7 mouse cellular contexts compared by ENCODE assay signal in the genomic region with DNA sequence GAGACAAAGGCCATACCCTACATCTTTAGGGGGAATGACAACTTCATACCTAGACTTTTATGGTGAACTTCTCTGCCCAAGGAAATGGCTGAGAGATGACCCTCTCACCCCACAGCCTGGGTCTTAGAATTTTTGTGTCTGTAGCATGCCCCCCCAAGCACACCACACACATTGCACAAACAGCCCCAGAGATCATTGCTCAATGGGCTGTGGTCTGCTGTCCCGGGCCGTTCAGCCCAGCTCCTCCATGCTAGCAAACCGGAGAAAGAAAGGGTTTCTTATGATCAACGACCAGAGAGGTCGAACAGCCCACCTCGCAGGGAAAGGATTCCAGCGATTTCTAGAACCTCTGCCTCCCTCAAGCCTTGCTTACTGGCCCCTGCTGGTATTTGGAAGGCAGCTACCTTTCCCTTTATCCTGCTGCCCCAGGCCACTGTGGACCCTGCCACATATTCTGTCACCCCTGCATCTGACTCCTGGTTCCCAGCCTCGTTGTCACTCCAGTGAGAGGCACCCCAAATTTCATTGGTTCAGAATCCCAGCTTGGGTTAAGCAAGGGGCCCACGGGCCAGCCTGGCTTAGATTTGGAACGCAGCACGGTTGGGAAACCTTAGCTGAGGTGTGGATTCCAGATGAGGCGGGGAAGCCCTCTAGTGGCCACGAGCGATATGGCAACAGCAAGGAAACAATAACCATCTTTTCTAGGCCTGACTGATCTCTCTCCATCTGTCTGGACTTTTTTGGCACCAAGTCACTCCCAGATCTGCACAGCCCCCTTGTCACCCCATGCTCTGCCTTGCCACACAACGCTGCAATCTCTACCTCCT. TPM values are rescaled to one million over a fixed set of nuclear protein-coding genes. Genes with fewer than 3 reads are reported as not detected.
DNase-seq lines count a peak whose midpoint lies in the region; ATAC-seq and TF ChIP-seq lines count a peak whose summit lies in the region.

No protein-coding gene starts in this region.

- 23% methylated on average over 15 of the region's 15 CpGs for WGBS in intestine, postnatal 0 days
- 27% methylated on average over 15 of the region's 15 CpGs for WGBS in midbrain, embryonic 12.5 days

- H3K4me2 ChIP-seq in intestine, postnatal 0 days (replicated peaks; ENCODE audit: low read depth): peak overlapping the region; percentile 14; the same call in 1 of the 2 replicates
- no peak overlapping the region for H3K4me2 ChIP-seq in midbrain, embryonic 12.5 days (replicated peaks)

- no peak overlapping the region for H3K27ac ChIP-seq in intestine, postnatal 0 days (ENCODE audit: low read depth, low read length)
- no peak overlapping the region for H3K27ac ChIP-seq in midbrain, embryonic 12.5 days (replicated peaks)

- H3K9me3 ChIP-seq in intestine, postnatal 0 days (ENCODE audit: control insufficient read depth): no peaks in the 10 kb centered on the region
- no peaks in the 10 kb centered on the region for H3K9me3 ChIP-seq in midbrain, embryonic 12.5 days

- DNase-seq in adrenal gland, postnatal 10 days: peak; percentile 88
- peak; percentile 81 for DNase-seq in embryo, embryonic 9.5 days (ENCODE audit: extremely low spot score)
- peak; percentile 4 for DNase-seq in gonadal fat pad, adult 2 months (ENCODE audit: low read depth)
- peak; percentile 84 for DNase-seq in left cerebral cortex, postnatal 4 days
- peak; percentile 58 for DNase-seq in skeletal muscle tissue, adult 2 months (ENCODE audit: low read depth, low spot score)

- ATAC-seq in intestine, postnatal 0 days: no peak; the same call in 1 of the 2 replicates
- peak; percentile 80 for ATAC-seq in midbrain, embryonic 12.5 days (ENCODE audit: low FRiP score, low read depth)

- 0 out of 2 replicates have a peak, but pooled peaks cover 5% of the 10 kb centered on the region for H3K4me1 ChIP-seq in intestine, postnatal 0 days (replicated peaks; ENCODE audit: control insufficient read depth, insufficient read depth, low read length)
- peaks cover 8% of the 10 kb centered on the region; the same call in 1 of the 2 replicates for H3K4me1 ChIP-seq in midbrain, embryonic 12.5 days

- no peaks in the 10 kb centered on the region for H3K27me3 ChIP-seq in intestine, postnatal 0 days (replicated peaks; ENCODE audit: control insufficient read depth, insufficient read depth, low read length)
- no peaks in the 10 kb centered on the region; the same call in 1 of the 2 replicates for H3K27me3 ChIP-seq in midbrain, embryonic 12.5 days

- no peaks in the 10 kb centered on the region for H3K36me3 ChIP-seq in intestine, postnatal 0 days (ENCODE audit: control insufficient read depth, insufficient read depth)
- no peaks in the 10 kb centered on the region for H3K36me3 ChIP-seq in midbrain, embryonic 12.5 days

- H3K4me3 ChIP-seq in intestine, postnatal 0 days (ENCODE audit: low read depth, low read length): no peak overlapping the region
- no peak overlapping the region for H3K4me3 ChIP-seq in midbrain, embryonic 12.5 days

- intact Hi-C loops in left cerebral cortex, postnatal 4 days (cut with DNase I): loop anchor here (1.0 to 5.0 kb wide), 2 partner anchors 135 to 247 kb away; a partner anchor contains a TSS

- H3K9ac ChIP-seq in intestine, postnatal 0 days (ENCODE audit: low read depth, low read length): no peak overlapping the region
- H3K9ac ChIP-seq in midbrain, embryonic 12.5 days (replicated peaks): no peak overlapping the region

- peak; percentile 95 for TF ChIP-seq CTCF in intestine, postnatal 0 days (IDR thresholded peaks at IDR 0.05; ENCODE audit: low read depth)

RNA-seq across cellular contexts. Expression of a gene that starts 45.3 kb away (rescaled TPM):
- total RNA-seq in adrenal gland, postnatal 10 days (2021): 10 to 100 TPM; 61.3 to 77.2 TPM
- polyA plus RNA-seq in gonadal fat pad, adult 2 months (2012; rRNA removed): 9.1 and 16.6 TPM in 2 replicates
- polyA plus RNA-seq in intestine, postnatal 0 days (2015; fragmentation: Nextera tagmentation; extraction: Ambion mirVana): 14.5 and 15.3 TPM in 2 replicates
- total RNA-seq in left cerebral cortex, postnatal 4 days (2021): 10 to 100 TPM; 60.2 to 62.3 TPM
- 34.7 and 35.7 TPM in 2 replicates for polyA plus RNA-seq in midbrain, embryonic 12.5 days (2016; fragmentation: Nextera tagmentation; extraction: Ambion mirVana)

Comparison
In these comparisons a context has a peak if more than half of its experiments do, and no peak if none do; other contexts are left out.
1. DNase-seq: peak in every context shown above with its lines; median percentile 88 in adrenal gland, postnatal 10 days; 84 in left cerebral cortex, postnatal 4 days; 81 in embryo, embryonic 9.5 days; 58 in skeletal muscle tissue, adult 2 months; 4 in gonadal fat pad, adult 2 months.